Mouse (Mus musculus): ENCODE results near the gene Steap2. TPM values are rescaled to one million over a fixed set of nuclear protein-coding genes. Genes with fewer than 3 reads are reported as not detected.

Gene Steap2
- total RNA-seq (2014; rRNA removed) (6.2 and 9.0 TPM in 2 replicates), polyA plus RNA-seq (2012; rRNA removed) (3.9 and 4.1 TPM in 2 replicates)

- H3K27ac ChIP-seq (replicated peaks; ENCODE audit: insufficient read depth, low read depth, low read length) = peak within 1 kb of the TSS; percentile 39; the same call in 1 of the 2 replicates
- 0 out of 2 replicates have a peak, but pooled peaks have one; percentile 25 for TF ChIP-seq POLR2A (IDR thresholded peaks at IDR 0.05; ENCODE audit: extremely low read depth, insufficient read depth, low read length)
- TF ChIP-seq CTCF (IDR thresholded peaks at IDR 0.05; ENCODE audit: low read depth, low read length) = no peak
Measured at GRCm38 (mm10) chr5:5693956-5694653, at the start of gene Steap2. Steap2 (minus strand) TSS chr5:5694578.

GRCm38 (mm10) chr5:5734445-5734844, 40.1 kb upstream of the Steap2 start:
- Histone ChIP-seq H3K4me3 (ENCODE audit: insufficient read depth, low read depth, low read length) (no peak overlapping the region), H3K79me2 (ENCODE audit: control insufficient read depth, insufficient read depth, low read length) (no peaks in the 10 kb centered on the region), H3K4me1 (ENCODE audit: control insufficient read depth, insufficient read depth, low read length) (no peaks in the 10 kb centered on the region), H3K27me3 (ENCODE audit: control insufficient read depth, insufficient read depth, low read length) (no peaks in the 10 kb centered on the region), H3K27ac (replicated peaks; ENCODE audit: insufficient read depth, low read depth, low read length) (no peak overlapping the region), H3K9ac (ENCODE audit: low read depth, low read length) (no peak overlapping the region), H3K36me3 (ENCODE audit: control insufficient read depth, insufficient read depth, low read length) (no peaks in the 10 kb centered on the region)
- no peak for DNase-seq (ENCODE audit: extremely low read depth, low read depth, low spot score)
- no peak for TF ChIP-seq POLR2A (IDR thresholded peaks at IDR 0.05; ENCODE audit: extremely low read depth, insufficient read depth, low read length)
- TF ChIP-seq CTCF (IDR thresholded peaks at IDR 0.05; ENCODE audit: low read depth, low read length) = no peak
- WGBS = 96% methylated on average over 9 of the region's 9 CpGs

More at GRCm38 (mm10) chr5:5693956-5694653, at the start of gene Steap2:
- WGBS = 1% methylated on average over 57 of the region's 66 CpGs
- no peaks in the 10 kb centered on the region for H3K4me1 ChIP-seq (ENCODE audit: control insufficient read depth, insufficient read depth, low read length)
- H3K9ac ChIP-seq (ENCODE audit: low read depth, low read length) = peak within 1 kb of the TSS; percentile 85
- no peaks in the 10 kb centered on the region for H3K79me2 ChIP-seq (ENCODE audit: control insufficient read depth, insufficient read depth, low read length)
- DNase-seq (ENCODE audit: extremely low read depth, low read depth, low spot score) = peak; percentile 53
- peak within 1 kb of the TSS; percentile 86 for H3K4me3 ChIP-seq (ENCODE audit: insufficient read depth, low read depth, low read length)
- no peaks in the 10 kb centered on the region for H3K27me3 ChIP-seq (ENCODE audit: control insufficient read depth, insufficient read depth, low read length)
- no peaks in the 10 kb centered on the region for H3K36me3 ChIP-seq (ENCODE audit: control insufficient read depth, insufficient read depth, low read length)

- no peak for DNase-seq (ENCODE audit: extremely low read depth, low read depth, low spot score)
- Histone ChIP-seq H3K4me3 (ENCODE audit: insufficient read depth, low read depth, low read length) (no peak overlapping the region), H3K4me1 (ENCODE audit: control insufficient read depth, insufficient read depth, low read length) (no peaks in the 10 kb centered on the region), H3K36me3 (ENCODE audit: control insufficient read depth, insufficient read depth, low read length) (no peaks in the 10 kb centered on the region), H3K9ac (ENCODE audit: low read depth, low read length) (no peak overlapping the region), H3K27ac (replicated peaks; ENCODE audit: insufficient read depth, low read depth, low read length) (no peak overlapping the region), H3K79me2 (ENCODE audit: control insufficient read depth, insufficient read depth, low read length) (no peaks in the 10 kb centered on the region), H3K27me3 (ENCODE audit: control insufficient read depth, insufficient read depth, low read length) (no peaks in the 10 kb centered on the region)
- 62% methylated on average over 2 of the region's 2 CpGs for WGBS
- TF ChIP-seq POLR2A (IDR thresholded peaks at IDR 0.05; ENCODE audit: extremely low read depth, insufficient read depth, low read length) = no peak
- TF ChIP-seq CTCF (IDR thresholded peaks at IDR 0.05; ENCODE audit: low read depth, low read length) = no peak
Measured at GRCm38 (mm10) chr5:5732858-5733257, 38.5 kb upstream of the Steap2 start.

GRCm38 (mm10) chr5:5732208-5732607, 37.8 kb upstream of the Steap2 start:
- no peak for DNase-seq (ENCODE audit: extremely low read depth, low read depth, low spot score)
- no peak overlapping the region for H3K9ac ChIP-seq (ENCODE audit: low read depth, low read length)
- no peaks in the 10 kb centered on the region for H3K79me2 ChIP-seq (ENCODE audit: control insufficient read depth, insufficient read depth, low read length)
- WGBS = 92% methylated on average over 3 of the region's 3 CpGs
- H3K4me3 ChIP-seq (ENCODE audit: insufficient read depth, low read depth, low read length) = no peak overlapping the region
- no peaks in the 10 kb centered on the region for H3K4me1 ChIP-seq (ENCODE audit: control insufficient read depth, insufficient read depth, low read length)
- no peaks in the 10 kb centered on the region for H3K27me3 ChIP-seq (ENCODE audit: control insufficient read depth, insufficient read depth, low read length)
- H3K36me3 ChIP-seq (ENCODE audit: control insufficient read depth, insufficient read depth, low read length) = no peaks in the 10 kb centered on the region
- TF ChIP-seq POLR2A (IDR thresholded peaks at IDR 0.05; ENCODE audit: extremely low read depth, insufficient read depth, low read length) = no peak
- no peak for TF ChIP-seq CTCF (IDR thresholded peaks at IDR 0.05; ENCODE audit: low read depth, low read length)
- H3K27ac ChIP-seq (replicated peaks; ENCODE audit: insufficient read depth, low read depth, low read length) = no peak overlapping the region

GRCm38 (mm10) chr5:5729904-5730303, 35.5 kb upstream of the Steap2 start:
- H3K4me3 ChIP-seq (ENCODE audit: insufficient read depth, low read depth, low read length) = no peak overlapping the region
- H3K79me2 ChIP-seq (ENCODE audit: control insufficient read depth, insufficient read depth, low read length) = no peaks in the 10 kb centered on the region
- no peak overlapping the region for H3K27ac ChIP-seq (replicated peaks; ENCODE audit: insufficient read depth, low read depth, low read length)
- H3K9ac ChIP-seq (ENCODE audit: low read depth, low read length) = no peak overlapping the region
- no peaks in the 10 kb centered on the region for H3K4me1 ChIP-seq (ENCODE audit: control insufficient read depth, insufficient read depth, low read length)
- TF ChIP-seq CTCF (IDR thresholded peaks at IDR 0.05; ENCODE audit: low read depth, low read length) = no peak
- TF ChIP-seq POLR2A (IDR thresholded peaks at IDR 0.05; ENCODE audit: extremely low read depth, insufficient read depth, low read length) = no peak
- no peaks in the 10 kb centered on the region for H3K36me3 ChIP-seq (ENCODE audit: control insufficient read depth, insufficient read depth, low read length)
- no peak for DNase-seq (ENCODE audit: extremely low read depth, low read depth, low spot score)
- 92% methylated on average over 4 of the region's 4 CpGs for WGBS
- H3K27me3 ChIP-seq (ENCODE audit: control insufficient read depth, insufficient read depth, low read length) = no peaks in the 10 kb centered on the region

GRCm38 (mm10) chr5:5722217-5722616, 27.8 kb upstream of the Steap2 start:
- H3K27me3 ChIP-seq (ENCODE audit: control insufficient read depth, insufficient read depth, low read length) = no peaks in the 10 kb centered on the region
- no peaks in the 10 kb centered on the region for H3K79me2 ChIP-seq (ENCODE audit: control insufficient read depth, insufficient read depth, low read length)
- 91% methylated on average over 7 of the region's 7 CpGs for WGBS
- DNase-seq (ENCODE audit: extremely low read depth, low read depth, low spot score) = no peak
- H3K9ac ChIP-seq (ENCODE audit: low read depth, low read length) = no peak overlapping the region
- H3K4me3 ChIP-seq (ENCODE audit: insufficient read depth, low read depth, low read length) = no peak overlapping the region
- H3K4me1 ChIP-seq (ENCODE audit: control insufficient read depth, insufficient read depth, low read length) = no peaks in the 10 kb centered on the region
- H3K27ac ChIP-seq (replicated peaks; ENCODE audit: insufficient read depth, low read depth, low read length) = no peak overlapping the region
- no peaks in the 10 kb centered on the region for H3K36me3 ChIP-seq (ENCODE audit: control insufficient read depth, insufficient read depth, low read length)
- no peak for TF ChIP-seq CTCF (IDR thresholded peaks at IDR 0.05; ENCODE audit: low read depth, low read length)
